Mouse (Mus musculus): ENCODE data around the gene Gtpbp1. TPM values are rescaled to one million over a fixed set of nuclear protein-coding genes. Genes with fewer than 3 reads are reported as not detected.

Gtpbp1 gene
- polyA plus RNA-seq, 1 experiment = 42.7 TPM

GRCm38 (mm10) chr15:79723439-79723838 is 32.8 kb downstream of the Gtpbp1 start:
- H3K27ac ChIP-seq (ENCODE audit: control insufficient read depth, insufficient read depth, low read depth, low read length) = no peak overlapping the region
- H3K4me1 ChIP-seq (ENCODE audit: control insufficient read depth, insufficient read depth, low read length) = no peaks in the 10 kb centered on the region
- no peaks in the 10 kb centered on the region for H3K36me3 ChIP-seq (ENCODE audit: control insufficient read depth, insufficient read depth, low read length)
- no peak for TF ChIP-seq POLR2A (IDR thresholded peaks at IDR 0.05; ENCODE audit: control insufficient read depth, low read depth, low read length)
- peak; percentile 57; the same call in 1 of the 2 replicates for TF ChIP-seq CTCF (IDR thresholded peaks at IDR 0.05; ENCODE audit: control insufficient read depth, insufficient read depth, insufficient replicate concordance, low read depth, low read length)
- no peak overlapping the region for H3K4me3 ChIP-seq (ENCODE audit: control insufficient read depth, low read depth, low read length)
- H3K27me3 ChIP-seq (ENCODE audit: control insufficient read depth, insufficient read depth, low read length) = no peaks in the 10 kb centered on the region

GRCm38 (mm10) chr15:79725190-79725789 is 34.6 kb downstream of the Gtpbp1 start:
- TF ChIP-seq CTCF (IDR thresholded peaks at IDR 0.05; ENCODE audit: control insufficient read depth, insufficient read depth, insufficient replicate concordance, low read depth, low read length) (no peak), POLR2A (IDR thresholded peaks at IDR 0.05; ENCODE audit: control insufficient read depth, low read depth, low read length) (no peak)
- no peak overlapping the region for H3K27ac ChIP-seq (ENCODE audit: control insufficient read depth, insufficient read depth, low read depth, low read length)
- H3K27me3 ChIP-seq (ENCODE audit: control insufficient read depth, insufficient read depth, low read length) = no peaks in the 10 kb centered on the region
- H3K4me1 ChIP-seq (ENCODE audit: control insufficient read depth, insufficient read depth, low read length) = no peaks in the 10 kb centered on the region
- H3K4me3 ChIP-seq (ENCODE audit: control insufficient read depth, low read depth, low read length) = no peak overlapping the region
- H3K36me3 ChIP-seq (ENCODE audit: control insufficient read depth, insufficient read depth, low read length) = no peaks in the 10 kb centered on the region; the same call in 1 of the 2 replicates

- no peak overlapping the region for H3K27ac ChIP-seq (ENCODE audit: control insufficient read depth, insufficient read depth, low read depth, low read length)
- H3K4me1 ChIP-seq (ENCODE audit: control insufficient read depth, insufficient read depth, low read length) = no peaks in the 10 kb centered on the region
- no peak overlapping the region for H3K4me3 ChIP-seq (ENCODE audit: control insufficient read depth, low read depth, low read length)
- TF ChIP-seq POLR2A (IDR thresholded peaks at IDR 0.05; ENCODE audit: control insufficient read depth, low read depth, low read length) = no peak
- no peak for TF ChIP-seq CTCF (IDR thresholded peaks at IDR 0.05; ENCODE audit: control insufficient read depth, insufficient read depth, insufficient replicate concordance, low read depth, low read length)
- H3K36me3 ChIP-seq (ENCODE audit: control insufficient read depth, insufficient read depth, low read length) = no peaks in the 10 kb centered on the region; the same call in 1 of the 2 replicates
- H3K27me3 ChIP-seq (ENCODE audit: control insufficient read depth, insufficient read depth, low read length) = no peaks in the 10 kb centered on the region
Measured at GRCm38 (mm10) chr15:79727840-79728239, 37.2 kb downstream of the Gtpbp1 start.

- TF ChIP-seq CTCF (IDR thresholded peaks at IDR 0.05; ENCODE audit: control insufficient read depth, insufficient read depth, insufficient replicate concordance, low read depth, low read length) (no peak), POLR2A (IDR thresholded peaks at IDR 0.05; ENCODE audit: control insufficient read depth, low read depth, low read length) (no peak)
- H3K27ac ChIP-seq (ENCODE audit: control insufficient read depth, insufficient read depth, low read depth, low read length) = no peak overlapping the region
Measured at GRCm38 (mm10) chr15:79728311-79728710, 37.7 kb downstream of the Gtpbp1 start.

GRCm38 (mm10) chr15:79728731-79729388 is 38.2 kb downstream of the Gtpbp1 start:
- H3K4me3 ChIP-seq (ENCODE audit: control insufficient read depth, low read depth, low read length) = no peak overlapping the region
- no peak for TF ChIP-seq POLR2A (IDR thresholded peaks at IDR 0.05; ENCODE audit: control insufficient read depth, low read depth, low read length)
- TF ChIP-seq CTCF (IDR thresholded peaks at IDR 0.05; ENCODE audit: control insufficient read depth, insufficient read depth, insufficient replicate concordance, low read depth, low read length) = no peak
- no peaks in the 10 kb centered on the region for H3K27me3 ChIP-seq (ENCODE audit: control insufficient read depth, insufficient read depth, low read length)
- H3K27ac ChIP-seq (ENCODE audit: control insufficient read depth, insufficient read depth, low read depth, low read length) = no peak overlapping the region
- no peaks in the 10 kb centered on the region; the same call in 1 of the 2 replicates for H3K36me3 ChIP-seq (ENCODE audit: control insufficient read depth, insufficient read depth, low read length)
- H3K4me1 ChIP-seq (ENCODE audit: control insufficient read depth, insufficient read depth, low read length) = no peaks in the 10 kb centered on the region

More at GRCm38 (mm10) chr15:79728311-79728710, 37.7 kb downstream of the Gtpbp1 start:
- no peaks in the 10 kb centered on the region; the same call in 1 of the 2 replicates for H3K36me3 ChIP-seq (ENCODE audit: control insufficient read depth, insufficient read depth, low read length)
- no peak overlapping the region for H3K4me3 ChIP-seq (ENCODE audit: control insufficient read depth, low read depth, low read length)
- no peaks in the 10 kb centered on the region for H3K4me1 ChIP-seq (ENCODE audit: control insufficient read depth, insufficient read depth, low read length)
- no peaks in the 10 kb centered on the region for H3K27me3 ChIP-seq (ENCODE audit: control insufficient read depth, insufficient read depth, low read length)

GRCm38 (mm10) chr15:79731554-79731953 is 40.9 kb downstream of the Gtpbp1 start:
- Histone ChIP-seq H3K4me1 (ENCODE audit: control insufficient read depth, insufficient read depth, low read length) (peaks cover 2% of the 10 kb centered on the region), H3K4me3 (ENCODE audit: control insufficient read depth, low read depth, low read length) (no peak overlapping the region), H3K27ac (ENCODE audit: control insufficient read depth, insufficient read depth, low read depth, low read length) (no peak overlapping the region), H3K27me3 (ENCODE audit: control insufficient read depth, insufficient read depth, low read length) (no peaks in the 10 kb centered on the region), H3K36me3 (ENCODE audit: control insufficient read depth, insufficient read depth, low read length) (no peaks in the 10 kb centered on the region; the same call in 1 of the 2 replicates)
- TF ChIP-seq POLR2A (IDR thresholded peaks at IDR 0.05; ENCODE audit: control insufficient read depth, low read depth, low read length) (no peak), CTCF (IDR thresholded peaks at IDR 0.05; ENCODE audit: control insufficient read depth, insufficient read depth, insufficient replicate concordance, low read depth, low read length) (no peak)

GRCm38 (mm10) chr15:79733192-79733591 is 42.5 kb downstream of the Gtpbp1 start:
- Histone ChIP-seq H3K36me3 (ENCODE audit: control insufficient read depth, insufficient read depth, low read length) (no peaks in the 10 kb centered on the region; the same call in 1 of the 2 replicates), H3K27ac (ENCODE audit: control insufficient read depth, insufficient read depth, low read depth, low read length) (no peak overlapping the region), H3K4me3 (ENCODE audit: control insufficient read depth, low read depth, low read length) (no peak overlapping the region), H3K27me3 (ENCODE audit: control insufficient read depth, insufficient read depth, low read length) (no peaks in the 10 kb centered on the region), H3K4me1 (ENCODE audit: control insufficient read depth, insufficient read depth, low read length) (peaks cover 2% of the 10 kb centered on the region)
- no peak for TF ChIP-seq POLR2A (IDR thresholded peaks at IDR 0.05; ENCODE audit: control insufficient read depth, low read depth, low read length)
- no peak for TF ChIP-seq CTCF (IDR thresholded peaks at IDR 0.05; ENCODE audit: control insufficient read depth, insufficient read depth, insufficient replicate concordance, low read depth, low read length)
